Mouse (Mus musculus) lung, adult 2 months (tissue): Measurements from ENCODE around the gene Gss. TPM values are rescaled to one million over a fixed set of nuclear protein-coding genes. Genes with fewer than 3 reads are reported as not detected.

Source experiments
- DNase-seq: peaks from one replicate; pipeline ENCODE4 v3.0.0; 2022
- H3K4me1 ChIP-seq: fragments of 200-500 bp; 2 replicates; pipeline ENCODE4 v1.6.1; 2011; ENCODE audit warnings: low read length; ENCODE audit not compliant: control insufficient read depth, insufficient read depth
- H3K4me3 ChIP-seq: fragments of 200-500 bp; replicated peaks from 2 replicates; pipeline ENCODE3; 2011; ENCODE audit warnings: low read depth, mild to moderate bottlenecking, control low read depth, low read length; ENCODE audit errors: extremely low read depth
- CTCF ChIP-seq: fragments of 200-500 bp; IDR thresholded peaks from 2 replicates; pipeline ENCODE4 v1.5.1; 2011; ENCODE audit warnings: mild to moderate bottlenecking, low read length, control low read depth; ENCODE audit not compliant: insufficient read depth
- POLR2A ChIP-seq: fragments of 200-500 bp; IDR thresholded peaks from 2 replicates; pipeline ENCODE4 v1.6.1; 2011; ENCODE audit warnings: low read depth, mild to moderate bottlenecking, control low read depth, low read length, borderline replicate concordance; ENCODE audit errors: extremely low read depth
- WGBS: fragments of 180-500 bp; shearing (Covaris S2); methylation state at CpG from one replicate; pipeline ENCODE4 v1.1.7; 2018; 5-methylcytosine and 5-hydroxymethylcytosine counted together
- polyA plus RNA-seq: library from polyadenylated mRNA; depleted of rRNA; stranded (reverse); fragments of >200 nt; gene quantifications from 2 replicates; pipeline ENCODE4 v1.2.3, GENCODE M21; 2012; rRNA removed

Gene Gss
- polyA plus RNA-seq, 1 experiment = 35.4 TPM

GRCm38 (mm10) chr2:155524378-155524777 lies 68.2 kb downstream of the Gss start:
- WGBS = 42% methylated on average over 1 of the region's 1 CpGs
- no peak for DNase-seq
- TF ChIP-seq POLR2A = no peak
- no peak for TF ChIP-seq CTCF
- Histone ChIP-seq H3K4me1 (no peaks in the 10 kb centered on the region), H3K4me3 (no peak overlapping the region)

GRCm38 (mm10) chr2:155523706-155524105 lies 68.9 kb downstream of the Gss start:
- Histone ChIP-seq H3K4me1 (no peaks in the 10 kb centered on the region), H3K4me3 (no peak overlapping the region)
- no peak for DNase-seq
- no peak for TF ChIP-seq CTCF
- no peak for TF ChIP-seq POLR2A
- 53% methylated on average over 5 of the region's 5 CpGs for WGBS

GRCm38 (mm10) chr2:155518531-155519270 lies 73.9 kb downstream of the Gss start:
- H3K4me3 ChIP-seq = peak overlapping the region; percentile 74
- WGBS = 26% methylated on average over 18 of the region's 18 CpGs
- DNase-seq = no peak
- TF ChIP-seq CTCF (no peak), POLR2A (no peak)
- H3K4me1 ChIP-seq = no peaks in the 10 kb centered on the region

- peak; percentile 98 for DNase-seq
- Histone ChIP-seq H3K4me3 (peak within 1 kb of the TSS; percentile 74), H3K4me1 (no peaks in the 10 kb centered on the region)
- peak; percentile 38; the same call in 1 of the 2 replicates for TF ChIP-seq CTCF
- peak; percentile 56; the same call in 1 of the 2 replicates for TF ChIP-seq POLR2A
- 2% methylated on average over 70 of the region's 70 CpGs for WGBS
Measured at GRCm38 (mm10) chr2:155517455-155518423, 74.9 kb downstream of the Gss start, which contains the start of the genes Acss2 and Ggt7. Acss2 (plus strand) TSS chr2:155517948. Ggt7 (minus strand) TSS chr2:155518237.

- Histone ChIP-seq H3K4me3 (no peak overlapping the region), H3K4me1 (no peaks in the 10 kb centered on the region)
- WGBS = 14% methylated on average over 1 of the region's 1 CpGs
- TF ChIP-seq POLR2A (no peak), CTCF (peak; percentile 56)
- peak; percentile 73 for DNase-seq
Measured at GRCm38 (mm10) chr2:155515941-155516340, 76.7 kb downstream of the Gss start.

- peak; percentile 34 for DNase-seq
- H3K4me3 ChIP-seq = no peak overlapping the region
- WGBS = 2% methylated on average over 22 of the region's 23 CpGs
- no peaks in the 10 kb centered on the region for H3K4me1 ChIP-seq
- TF ChIP-seq CTCF = no peak
- TF ChIP-seq POLR2A = no peak
Measured at GRCm38 (mm10) chr2:155514666-155515065, 77.9 kb downstream of the Gss start.

- Histone ChIP-seq H3K4me1 (no peaks in the 10 kb centered on the region), H3K4me3 (no peak overlapping the region)
- 39% methylated on average over 5 of the region's 5 CpGs for WGBS
- TF ChIP-seq POLR2A (no peak), CTCF (no peak)
- DNase-seq = no peak
Measured at GRCm38 (mm10) chr2:155513543-155513942, 79.1 kb downstream of the Gss start.

Other genes with a start within 250 kb of the Gss start
- 33.3 and 42.4 TPM in 2 replicates for gene Pigu, start 235.4 kb downstream of the Gss start, polyA plus RNA-seq
- gene Trp53inp2, start 211.8 kb downstream of the Gss start, polyA plus RNA-seq = 184 and 237 TPM in 2 replicates
- gene Ncoa6, start 118.9 kb downstream of the Gss start, polyA plus RNA-seq = 20.0 and 23.2 TPM in 2 replicates
- gene Acss2, start 74.9 kb downstream of the Gss start, polyA plus RNA-seq = 29.7 and 52.6 TPM in 2 replicates
- 8.0 and 8.3 TPM in 2 replicates for gene Ggt7, start 74.6 kb downstream of the Gss start, polyA plus RNA-seq
- 0.07 TPM in 1 of 2 replicates, not detected in the other for gene Myh7b, start 18.4 kb upstream of the Gss start, polyA plus RNA-seq
- gene Trpc4ap, start 99.6 kb upstream of the Gss start, polyA plus RNA-seq = 140 and 145 TPM in 2 replicates
- 50.3 and 61.0 TPM in 2 replicates for gene Edem2, start 136.7 kb upstream of the Gss start, polyA plus RNA-seq
- gene Gm17581, start 143.1 kb upstream of the Gss start, polyA plus RNA-seq = not detected in 2 replicates
- gene Procr, start 158.3 kb upstream of the Gss start, polyA plus RNA-seq = 3.2 and 4.5 TPM in 2 replicates
- 0.03 and 0.06 TPM in 2 replicates for gene Mmp24, start 182.5 kb upstream of the Gss start, polyA plus RNA-seq
- 57.4 and 65.1 TPM in 2 replicates for gene BC029722, start 226.6 kb upstream of the Gss start, polyA plus RNA-seq
- gene Eif6, start 234.1 kb upstream of the Gss start, polyA plus RNA-seq = 85.1 and 112 TPM in 2 replicates
- gene Fam83c, start 242.0 kb upstream of the Gss start, polyA plus RNA-seq = 0.03 and 2.1 TPM in 2 replicates